Mouse (Mus musculus): Measurements from ENCODE around the gene Ttc21a.

- TF ChIP-seq EP300 (IDR thresholded peaks at IDR 0.05; ENCODE audit: low read length) (peak; percentile 65), POLR2A (IDR thresholded peaks at IDR 0.05; ENCODE audit: low read depth, low read length) (peak; percentile 68; the same call in 1 of the 2 replicates), ELF1 (IDR thresholded peaks at IDR 0.05; ENCODE audit: low read depth, low read length) (peak; percentile 89), CTCF (conservative IDR thresholded peaks at IDR 0.05 in 1 of 2, IDR thresholded peaks at IDR 0.05 in 1 of 2; ENCODE audit: low read depth in 2 of 2, low read length in 2 of 2) (no peak), USF1 (IDR thresholded peaks at IDR 0.05; ENCODE audit: low read depth, low read length) (no peak), RCOR1 (conservative IDR thresholded peaks at IDR 0.05; ENCODE audit: low read depth, low read length) (peak; percentile 67; the same call in 1 of the 2 replicates), BHLHE40 (IDR thresholded peaks at IDR 0.05; ENCODE audit: low read depth, low read length) (peak; percentile 58)
Observed at GRCm38 (mm10) chr9:119981183-119982179, 44.1 kb downstream of the Ttc21a start.
